Mouse (Mus musculus) kidney, postnatal 0 days (tissue): ENCODE measurements at regions not wholly inside any gene's neighbourhood (a gene's known extent, or its start where the extent isn't known, plus 50 kb on each side); places are given as distances from the start of the nearest gene placed in this dataset.
A peak's percentile ranks its signal among the peaks of the same experiment; 100 is the strongest.

Experiments
- ATAC-seq: fragments of 200-750 bp; cut with Nextera tagmentation; replicated peaks from 2 replicates; pipeline ENCODE4 v1.8.0; 2017; ENCODE audit warnings: low read depth, moderate number of reproducible peaks, moderate TSS enrichment, moderate library complexity; ENCODE audit not compliant: low FRiP score
- DNase-seq: peaks from one replicate; pipeline ENCODE4 v3.0.0-alpha.2; 2016; ENCODE audit warnings: low spot score
- H3K27ac ChIP-seq: fragments of 300-500 bp; sonication (generic); 2 replicates; pipeline ENCODE4 v1.5.1; 2014; ENCODE audit warnings: mild to moderate bottlenecking
- H3K27me3 ChIP-seq: fragments of 300-500 bp; sonication (generic); 2 replicates; pipeline ENCODE4 v1.6.1; 2014; ENCODE audit warnings: low read length, mixed read lengths; ENCODE audit not compliant: insufficient read depth
- H3K36me3 ChIP-seq: fragments of 300-500 bp; sonication (generic); 2 replicates; pipeline ENCODE4 v1.6.1; 2014; ENCODE audit warnings: low read length, mixed read lengths; ENCODE audit not compliant: insufficient read depth
- H3K4me1 ChIP-seq: fragments of 300-500 bp; sonication (generic); replicated peaks from 2 replicates; pipeline ENCODE4 v1.6.1; 2014; ENCODE audit warnings: antibody characterized with exemption, low read length, mixed read lengths; ENCODE audit not compliant: insufficient read depth
- H3K4me2 ChIP-seq: fragments of 300-500 bp; sonication (generic); 2 replicates; pipeline ENCODE4 v1.6.1; 2014; ENCODE audit warnings: mild to moderate bottlenecking, low read length, moderate library complexity, mixed read lengths
- H3K4me3 ChIP-seq: fragments of 300-500 bp; sonication (generic); replicated peaks from 2 replicates; pipeline ENCODE4 v1.5.1; 2014; ENCODE audit warnings: low read depth, low read length
- H3K9ac ChIP-seq: fragments of 300-500 bp; sonication (generic); 2 replicates; pipeline ENCODE4 v1.6.1; 2014; ENCODE audit warnings: low read depth, low read length
- H3K9me3 ChIP-seq: fragments of 300-500 bp; sonication (generic); replicated peaks from 2 replicates; pipeline ENCODE4 v1.6.1; 2016; ENCODE audit warnings: low read length, inconsistent platforms, mixed read lengths
- CTCF ChIP-seq: IDR thresholded peaks from 2 replicates; pipeline ENCODE4 v1.5.1; 2016; ENCODE audit warnings: antibody characterized with exemption, low read depth, mild to moderate bottlenecking, moderate library complexity
- WGBS: fragments of 180-500 bp; shearing (Covaris S2); extraction: QIAGEN DNeasy Blood & Tissue Kit; methylation state at CpG from one replicate; pipeline ENCODE4 v1.1.7; 2014; 5-methylcytosine and 5-hydroxymethylcytosine counted together

DNA sequence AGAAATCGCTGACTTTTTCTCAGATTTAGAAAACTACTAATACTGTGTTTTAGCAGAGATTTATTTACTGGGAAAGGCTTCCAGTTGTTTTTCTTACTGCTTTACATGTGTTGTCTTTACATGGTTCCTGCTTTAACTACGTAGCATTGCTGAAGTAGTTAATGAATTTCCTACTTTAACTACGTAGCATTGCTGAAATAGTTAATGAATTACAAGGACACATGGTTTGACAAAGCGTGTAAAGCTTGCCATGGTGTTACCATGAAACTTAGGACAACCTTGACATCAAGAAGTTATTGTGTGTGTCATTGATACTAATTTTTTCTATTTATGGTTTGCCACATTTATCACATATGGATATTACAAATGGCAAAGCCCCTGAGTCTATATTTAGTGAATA, 168.7 kb downstream of the Rfx6 start:
- Histone ChIP-seq H3K27me3 (no peaks in the 10 kb centered on the region), H3K27ac (no peak overlapping the region), H3K4me2 (no peak overlapping the region), H3K9ac (no peak overlapping the region), H3K36me3 (no peaks in the 10 kb centered on the region), H3K9me3 (no peaks in the 10 kb centered on the region), H3K4me3 (no peak overlapping the region), H3K4me1 (no peaks in the 10 kb centered on the region)
- WGBS, result 53% methylated on average over 4 of the region's 4 CpGs
- DNase-seq (peak; percentile 18), ATAC-seq (0 out of 2 replicates have a peak, but pooled peaks have one; percentile 61)
- no peak for TF ChIP-seq CTCF

DNA sequence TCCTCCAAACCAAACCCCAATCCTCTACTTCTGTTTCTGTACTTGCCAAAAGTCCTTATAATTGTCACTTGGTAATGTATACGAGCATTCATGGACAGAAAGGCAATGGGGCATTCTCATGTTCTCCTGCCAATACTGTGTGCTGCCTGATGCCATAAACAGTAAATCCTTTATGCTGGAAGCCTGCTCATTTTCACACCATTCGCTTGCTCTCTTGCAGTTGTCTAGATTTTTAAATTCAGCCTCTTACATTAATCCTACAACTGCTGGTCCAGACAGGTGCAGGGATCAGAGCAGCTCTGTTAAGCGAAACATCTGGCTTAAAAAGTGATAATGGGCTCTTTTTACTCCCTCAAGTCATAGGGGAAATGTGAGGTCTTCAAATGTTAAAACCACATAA, 152.9 kb upstream of the Vgll2 start:
- no peak overlapping the region for H3K4me2 ChIP-seq
- H3K4me1 ChIP-seq, result no peaks in the 10 kb centered on the region
- H3K4me3 ChIP-seq, result no peak overlapping the region
- DNase-seq (no peak), ATAC-seq (no peak)
- H3K27ac ChIP-seq, result no peak overlapping the region
- H3K27me3 ChIP-seq, result no peaks in the 10 kb centered on the region
- TF ChIP-seq CTCF, result no peak
- WGBS, result 74% methylated on average over 3 of the region's 3 CpGs
- no peaks in the 10 kb centered on the region for H3K36me3 ChIP-seq
- H3K9ac ChIP-seq, result no peak overlapping the region
- H3K9me3 ChIP-seq, result no peaks in the 10 kb centered on the region

DNA sequence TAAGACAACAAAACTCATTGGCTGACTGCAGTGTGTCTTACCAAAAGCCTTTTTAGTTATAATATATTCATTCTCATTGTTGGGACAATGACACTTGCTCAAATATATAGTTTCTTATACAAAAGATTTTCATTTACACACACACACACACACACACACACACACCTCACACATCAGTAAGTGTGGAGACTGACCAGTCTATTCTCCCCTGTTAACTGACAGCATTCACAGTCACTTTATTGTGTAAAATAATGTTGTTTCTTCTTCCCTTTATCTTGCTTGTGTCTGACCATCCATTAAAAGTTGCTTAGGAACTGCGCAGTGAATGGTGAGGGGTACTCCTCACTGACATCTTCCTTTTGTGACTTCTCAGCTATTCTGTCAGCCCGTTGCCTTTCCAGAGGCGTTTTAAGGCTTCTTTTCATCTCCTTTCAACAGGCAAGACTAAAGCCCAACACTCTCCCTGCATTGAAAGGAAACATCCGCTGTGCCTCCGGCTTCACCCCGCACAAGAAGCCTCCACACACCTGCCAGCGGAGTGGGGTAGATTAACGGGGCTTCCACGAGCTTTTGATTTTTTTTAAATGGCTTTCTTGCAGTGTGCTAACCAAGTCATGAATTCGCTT, 111.1 kb upstream of the Vgll2 start:
- H3K27me3 ChIP-seq, result no peaks in the 10 kb centered on the region
- no peaks in the 10 kb centered on the region for H3K4me1 ChIP-seq
- H3K9me3 ChIP-seq, result no peaks in the 10 kb centered on the region
- no peak for TF ChIP-seq CTCF
- H3K4me3 ChIP-seq, result no peak overlapping the region
- H3K4me2 ChIP-seq, result no peak overlapping the region
- no peak overlapping the region for H3K27ac ChIP-seq
- DNase-seq, result no peak
- 49% methylated on average over 10 of the region's 10 CpGs for WGBS
- no peaks in the 10 kb centered on the region for H3K36me3 ChIP-seq
- ATAC-seq, result no peak
- H3K9ac ChIP-seq, result no peak overlapping the region

- H3K27ac ChIP-seq, result no peak overlapping the region
- H3K27me3 ChIP-seq, result no peaks in the 10 kb centered on the region
- ATAC-seq (no peak), DNase-seq (no peak)
- no peaks in the 10 kb centered on the region for H3K36me3 ChIP-seq
- no peaks in the 10 kb centered on the region for H3K4me1 ChIP-seq
- no peak for TF ChIP-seq CTCF
- WGBS, result 43% methylated on average over 1 of the region's 1 CpGs
- H3K9me3 ChIP-seq, result no peaks in the 10 kb centered on the region
- no peak overlapping the region for H3K9ac ChIP-seq
- H3K4me3 ChIP-seq, result no peak overlapping the region
- no peak overlapping the region for H3K4me2 ChIP-seq
Observed at GRCm38 (mm10) chr10:51912096-51912495, 110.2 kb upstream of the Vgll2 start.

DNA sequence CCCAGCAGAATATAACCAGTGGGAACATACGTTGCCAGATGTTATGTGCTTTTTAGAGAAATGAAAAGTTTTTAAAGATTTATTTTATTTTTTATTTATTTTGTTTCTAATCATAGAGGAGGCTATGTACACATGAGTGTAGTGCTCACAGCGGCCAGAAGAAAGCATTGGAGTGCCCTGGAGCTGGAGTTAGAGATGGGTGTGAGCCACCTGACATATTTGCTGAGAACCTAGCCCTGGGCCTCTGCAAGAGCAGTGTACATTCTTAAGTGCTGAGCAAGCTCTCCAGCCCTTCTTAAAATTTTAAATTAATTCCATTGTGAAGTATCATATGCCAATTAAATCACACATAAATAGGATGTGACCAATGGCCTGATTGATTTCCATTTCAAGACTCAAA, 95.7 kb upstream of the Vgll2 start:
- Histone ChIP-seq H3K9me3 (no peaks in the 10 kb centered on the region), H3K4me2 (no peak overlapping the region), H3K4me1 (no peaks in the 10 kb centered on the region), H3K27ac (no peak overlapping the region), H3K27me3 (no peaks in the 10 kb centered on the region), H3K36me3 (no peaks in the 10 kb centered on the region), H3K9ac (no peak overlapping the region), H3K4me3 (no peak overlapping the region)
- TF ChIP-seq CTCF, result no peak
- no peak for ATAC-seq
- no peak for DNase-seq
- 75% methylated on average over 2 of the region's 2 CpGs for WGBS

GRCm38 (mm10) chr10:51929341-51929740, 93.0 kb upstream of the Vgll2 start:
- ATAC-seq (no peak), DNase-seq (no peak)
- H3K27ac ChIP-seq, result no peak overlapping the region
- H3K4me2 ChIP-seq, result no peak overlapping the region
- 69% methylated on average over 6 of the region's 6 CpGs for WGBS
- H3K9me3 ChIP-seq, result no peaks in the 10 kb centered on the region
- H3K36me3 ChIP-seq, result no peaks in the 10 kb centered on the region
- no peak overlapping the region for H3K9ac ChIP-seq
- H3K27me3 ChIP-seq, result no peaks in the 10 kb centered on the region
- TF ChIP-seq CTCF, result no peak
- no peak overlapping the region for H3K4me3 ChIP-seq
- no peaks in the 10 kb centered on the region for H3K4me1 ChIP-seq

DNA sequence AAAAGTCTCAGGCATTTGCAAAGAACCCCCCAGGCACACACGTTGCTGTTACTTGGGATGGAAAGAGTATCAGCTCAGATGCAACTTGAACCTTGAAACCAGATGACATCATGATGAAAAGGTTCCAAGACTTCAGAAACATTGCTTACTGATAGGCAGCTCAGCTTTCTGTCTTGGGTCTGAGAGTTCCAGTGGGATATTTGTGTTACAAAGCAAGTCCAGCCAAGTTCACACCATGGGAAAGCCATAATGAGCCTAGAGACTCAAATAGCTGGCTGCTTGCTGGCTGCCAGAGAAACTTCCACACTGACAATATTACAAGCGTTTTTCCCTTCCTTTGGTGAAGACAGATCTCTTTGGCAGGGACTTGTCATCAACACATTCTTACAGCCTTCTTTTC, 92.0 kb upstream of the Vgll2 start:
- no peak for DNase-seq
- Histone ChIP-seq H3K4me1 (no peaks in the 10 kb centered on the region), H3K9me3 (no peaks in the 10 kb centered on the region)

More for the DNA sequence above, 92.0 kb upstream of the Vgll2 start:
- Histone ChIP-seq H3K27me3 (no peaks in the 10 kb centered on the region), H3K4me3 (no peak overlapping the region), H3K36me3 (no peaks in the 10 kb centered on the region), H3K9ac (no peak overlapping the region), H3K4me2 (no peak overlapping the region), H3K27ac (no peak overlapping the region)
- TF ChIP-seq CTCF, result no peak
- WGBS, result 39% methylated on average over 2 of the region's 2 CpGs
- no peak for ATAC-seq
